Mouse (Mus musculus) liver, embryonic 15.5 days (tissue): ENCODE measurements around the gene Mfsd4b1. TPM values are rescaled to one million over a fixed set of nuclear protein-coding genes. Genes with fewer than 3 reads are reported as not detected.
"Not testable (repeated sequence)": the region's sequence is repeated elsewhere in the genome, so short reads cannot be mapped to it uniquely, and the experiment has no call there.

Experiments used
- ATAC-seq: fragments of 200-750 bp; cut with Nextera tagmentation; 2 replicates; pipeline ENCODE4 v1.8.0; 2017; ENCODE audit warnings: moderate number of reproducible peaks, mild to moderate bottlenecking, moderate library complexity; ENCODE audit not compliant: insufficient read depth
- H3K27ac ChIP-seq: fragments of 300-500 bp; sonication (generic); replicated peaks from 2 replicates; pipeline ENCODE4 v1.5.1; 2015; ENCODE audit warnings: mild to moderate bottlenecking, inconsistent platforms
- H3K27me3 ChIP-seq: fragments of 300-500 bp; sonication (generic); 2 replicates; pipeline ENCODE4 v1.6.1; 2015; ENCODE audit warnings: mild to moderate bottlenecking, inconsistent platforms
- H3K36me3 ChIP-seq: fragments of 300-500 bp; sonication (generic); replicated peaks from 2 replicates; pipeline ENCODE4 v1.6.1; 2015; ENCODE audit warnings: moderate library complexity, mild to moderate bottlenecking, inconsistent platforms
- H3K4me1 ChIP-seq: fragments of 300-500 bp; sonication (generic); replicated peaks from 2 replicates; pipeline ENCODE4 v1.6.1; 2015; ENCODE audit warnings: inconsistent platforms
- H3K4me2 ChIP-seq: fragments of 300-500 bp; sonication (generic); 2 replicates; pipeline ENCODE4 v1.6.1; 2015; ENCODE audit warnings: moderate library complexity, mild to moderate bottlenecking, inconsistent platforms
- H3K4me3 ChIP-seq: fragments of 300-500 bp; sonication (generic); replicated peaks from 2 replicates; pipeline ENCODE4 v1.5.1; 2015; ENCODE audit warnings: mild to moderate bottlenecking, inconsistent platforms
- H3K9ac ChIP-seq: fragments of 300-500 bp; sonication (generic); 2 replicates; pipeline ENCODE4 v1.6.1; 2015; ENCODE audit warnings: moderate library complexity, mild to moderate bottlenecking, inconsistent platforms
- H3K9me3 ChIP-seq: fragments of 300-500 bp; sonication (generic); replicated peaks from 2 replicates; pipeline ENCODE4 v1.6.1; 2016; ENCODE audit warnings: inconsistent platforms
- WGBS: fragments of 180-500 bp; shearing (Covaris S2); methylation state at CpG from one replicate; pipeline ENCODE4 v1.1.7; 2015; ENCODE audit warnings: mixed read lengths; ENCODE audit not compliant: insufficient replicate concordance; 5-methylcytosine and 5-hydroxymethylcytosine counted together
- polyA plus RNA-seq: library from polyadenylated mRNA; unstranded; fragments of >200 nt; fragmentation: Nextera tagmentation; extraction: Ambion mirVana; gene quantifications from 2 replicates; pipeline ENCODE4 v1.2.1, GENCODE M21; 2015

Gene Mfsd4b1
- polyA plus RNA-seq, 1 experiment from 2014 or later = 0.54 TPM

DNA sequence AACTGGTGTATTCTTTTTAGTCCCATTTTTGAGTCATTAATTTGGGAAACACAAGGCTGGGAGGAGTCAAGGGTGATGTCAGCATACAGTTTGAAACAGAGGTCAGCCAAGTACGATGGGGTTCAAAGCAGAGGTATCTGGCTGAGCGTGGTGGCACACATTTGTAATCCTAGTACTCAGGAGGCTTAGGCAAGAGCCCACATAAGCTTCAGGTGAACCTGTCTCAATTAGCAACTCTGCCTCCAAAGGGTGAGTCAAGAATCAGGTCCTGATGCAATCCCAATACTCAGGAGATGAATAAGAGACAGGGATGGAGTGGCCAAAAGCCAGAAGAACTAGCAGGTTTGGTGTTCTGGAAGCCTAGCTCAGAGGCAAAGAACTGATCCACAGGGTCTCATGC lies 7.8 kb upstream of the Mfsd4b1 start:
- no peak overlapping the region for H3K27ac ChIP-seq
- no peaks in the 10 kb centered on the region for H3K27me3 ChIP-seq
- ATAC-seq = no peak
- no peak overlapping the region for H3K4me3 ChIP-seq
- peaks cover 42% of the 10 kb centered on the region for H3K36me3 ChIP-seq
- H3K4me2 ChIP-seq = no peak overlapping the region
- H3K9ac ChIP-seq = no peak overlapping the region
- H3K9me3 ChIP-seq = no peaks in the 10 kb centered on the region
- WGBS = 76% methylated on average over 2 of the region's 2 CpGs
- H3K4me1 ChIP-seq = no peaks in the 10 kb centered on the region

DNA sequence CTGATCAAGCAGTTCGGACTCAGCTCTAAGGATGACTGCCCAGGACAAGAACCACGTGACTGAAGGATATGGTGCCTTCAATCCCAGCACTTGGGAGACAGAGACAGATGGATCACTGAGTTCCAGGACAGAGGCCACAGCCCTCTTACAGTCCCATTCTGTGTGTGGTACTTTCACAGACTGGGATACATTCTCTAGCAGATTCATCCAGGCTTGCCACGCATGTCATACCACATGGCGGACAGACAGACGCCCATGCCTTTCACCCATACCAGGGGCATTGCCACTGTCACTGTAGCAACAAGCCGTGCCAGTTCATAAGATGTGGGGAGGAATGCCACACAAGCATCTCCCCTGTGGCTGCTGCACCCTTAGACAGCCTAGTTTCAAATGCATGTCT lies 5.6 kb upstream of the Mfsd4b1 start:
- Histone ChIP-seq H3K36me3 (peaks cover 21% of the 10 kb centered on the region), H3K27ac (no peak overlapping the region), H3K27me3 (no peaks in the 10 kb centered on the region; the same call in 1 of the 2 replicates), H3K4me1 (no peaks in the 10 kb centered on the region), H3K9ac (no peak overlapping the region), H3K4me3 (no peak overlapping the region), H3K4me2 (no peak overlapping the region), H3K9me3 (no peaks in the 10 kb centered on the region)
- ATAC-seq = no peak
- WGBS = 83% methylated on average over 6 of the region's 6 CpGs

DNA sequence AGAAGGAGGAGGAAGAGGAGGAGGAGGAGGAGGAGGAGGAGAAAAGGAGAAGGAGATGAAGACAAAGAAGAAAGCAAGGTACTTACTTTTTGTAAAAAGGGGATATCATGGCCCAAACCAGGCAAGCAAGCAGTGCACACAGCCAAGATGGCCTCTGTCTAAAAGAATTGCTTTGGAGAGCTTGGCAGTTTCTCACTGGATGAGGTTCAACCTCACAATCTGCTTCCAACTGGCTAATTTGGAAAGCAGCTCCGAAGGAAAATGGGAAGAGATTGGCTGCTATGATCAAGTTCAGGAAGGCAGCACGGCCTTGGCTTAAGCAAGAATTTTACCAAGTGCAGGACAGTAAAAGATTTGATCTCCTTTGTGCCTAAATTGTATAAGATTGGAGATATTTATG lies 4.5 kb upstream of the Mfsd4b1 start:
- no peak overlapping the region for H3K4me3 ChIP-seq
- H3K36me3 ChIP-seq = peaks cover 10% of the 10 kb centered on the region
- no peak overlapping the region for H3K9ac ChIP-seq
- 75% methylated on average over 2 of the region's 2 CpGs for WGBS
- no peak overlapping the region for H3K4me2 ChIP-seq
- H3K4me1 ChIP-seq = peaks cover 10% of the 10 kb centered on the region
- H3K9me3 ChIP-seq = no peaks in the 10 kb centered on the region
- H3K27ac ChIP-seq = no peak overlapping the region
- H3K27me3 ChIP-seq = peaks cover 11% of the 10 kb centered on the region
- no peak for ATAC-seq

DNA sequence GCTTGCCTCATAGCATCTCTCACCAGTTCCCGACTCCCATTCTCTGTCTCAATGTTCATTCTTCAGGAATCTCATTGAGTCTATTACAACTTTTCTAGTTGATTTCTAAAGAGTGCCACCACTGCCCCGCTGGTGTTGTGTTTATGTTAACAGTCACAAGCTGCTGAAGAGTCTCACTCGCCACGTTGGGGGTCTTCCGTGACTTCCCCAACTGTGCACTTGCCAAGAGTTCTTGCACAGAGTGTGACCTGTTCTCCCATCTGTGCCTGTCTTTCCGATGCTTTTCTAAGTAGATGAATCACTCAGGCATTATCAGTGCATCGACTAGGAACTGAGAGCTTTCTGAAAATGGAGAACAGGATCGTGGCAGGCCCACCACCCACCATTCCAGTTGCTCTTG lies 3.0 kb upstream of the Mfsd4b1 start:
- 72% methylated on average over 8 of the region's 8 CpGs for WGBS
- H3K9ac ChIP-seq = no peak overlapping the region
- no peaks in the 10 kb centered on the region for H3K36me3 ChIP-seq
- no peak for ATAC-seq
- no peaks in the 10 kb centered on the region for H3K9me3 ChIP-seq
- peaks cover 13% of the 10 kb centered on the region for H3K4me1 ChIP-seq
- no peak overlapping the region for H3K27ac ChIP-seq
- H3K4me2 ChIP-seq = no peak overlapping the region
- H3K4me3 ChIP-seq = no peak overlapping the region
- H3K27me3 ChIP-seq = peaks cover 25% of the 10 kb centered on the region

DNA sequence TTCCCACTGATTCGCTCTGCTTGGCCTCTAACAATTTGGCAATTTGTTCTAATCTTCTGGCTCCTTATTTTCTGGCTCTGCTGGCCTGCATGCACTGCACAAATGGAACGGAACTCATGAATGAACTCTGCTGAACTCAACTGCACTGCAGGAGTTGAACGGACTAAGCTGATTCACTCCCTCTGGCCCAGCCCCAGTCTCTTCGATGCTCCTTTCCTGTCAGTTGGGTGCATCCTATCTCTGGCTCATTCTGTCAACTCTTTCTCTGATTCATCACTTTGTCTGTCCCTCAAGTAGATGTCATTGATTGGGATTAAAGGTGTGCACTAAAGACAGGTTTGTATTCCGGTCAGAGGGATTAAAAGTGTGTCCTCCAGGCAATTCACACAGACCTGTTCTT lies 1.5 kb upstream of the Mfsd4b1 start:
- no peaks in the 10 kb centered on the region for H3K9me3 ChIP-seq

GRCm38 (mm10) chr10:40025560-40025959 lies 492 bp upstream of the Mfsd4b1 start:
- Histone ChIP-seq H3K4me2 (peak overlapping the region; percentile 78), H3K27ac (no peak overlapping the region), H3K4me1 (peaks cover 13% of the 10 kb centered on the region), H3K27me3 (peaks cover 40% of the 10 kb centered on the region), H3K4me3 (peak overlapping the region; percentile 57), H3K36me3 (no peaks in the 10 kb centered on the region), H3K9me3 (no peaks in the 10 kb centered on the region), H3K9ac (no peak overlapping the region)
- WGBS = 61% methylated on average over 8 of the region's 8 CpGs
- no peak for ATAC-seq

More for the DNA sequence above, 1.5 kb upstream of the Mfsd4b1 start:
- no peak overlapping the region for H3K27ac ChIP-seq
- no peak overlapping the region for H3K4me3 ChIP-seq
- peaks cover 34% of the 10 kb centered on the region for H3K27me3 ChIP-seq
- H3K4me2 ChIP-seq = no peak overlapping the region
- H3K4me1 ChIP-seq = peaks cover 13% of the 10 kb centered on the region
- no peak overlapping the region for H3K9ac ChIP-seq
- 76% methylated on average over 5 of the region's 5 CpGs for WGBS
- H3K36me3 ChIP-seq = no peaks in the 10 kb centered on the region
- ATAC-seq = no peak

DNA sequence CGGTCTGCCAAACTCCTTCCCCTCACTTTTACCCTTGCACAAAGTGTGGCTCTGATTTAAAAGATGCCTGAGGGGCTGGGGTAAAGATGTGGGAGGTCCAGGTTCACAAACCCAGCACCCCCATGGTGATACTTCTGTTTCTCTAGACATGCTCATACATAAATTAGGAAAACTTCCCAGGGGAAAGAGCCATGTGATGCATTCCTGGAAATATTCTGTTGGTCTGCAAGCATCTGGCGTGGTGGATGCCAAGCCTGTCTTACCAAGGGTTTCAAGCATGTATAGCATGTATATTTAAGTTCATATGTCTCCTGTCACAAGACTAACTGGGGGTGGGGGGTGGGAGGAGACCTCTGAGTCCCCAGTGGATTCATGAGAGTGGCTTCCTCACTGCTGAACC lies 4.7 kb downstream of the Mfsd4b1 start:
- no peaks in the 10 kb centered on the region for H3K36me3 ChIP-seq
- H3K4me2 ChIP-seq = no peak overlapping the region
- no peaks in the 10 kb centered on the region for H3K9me3 ChIP-seq
- no peak overlapping the region for H3K9ac ChIP-seq
- peaks cover 11% of the 10 kb centered on the region for H3K4me1 ChIP-seq
- no peak overlapping the region for H3K4me3 ChIP-seq
- peaks cover 49% of the 10 kb centered on the region for H3K27me3 ChIP-seq
- WGBS = 44% methylated on average over 2 of the region's 2 CpGs
- H3K27ac ChIP-seq = no peak overlapping the region
- ATAC-seq = no peak

GRCm38 (mm10) chr10:40019492-40019891 lies 5.6 kb downstream of the Mfsd4b1 start:
- Histone ChIP-seq H3K4me1 (0 out of 2 replicates have a peak, but pooled peaks cover 2% of the 10 kb centered on the region), H3K4me3 (no peak overlapping the region), H3K27ac (no peak overlapping the region), H3K27me3 (peaks cover 40% of the 10 kb centered on the region), H3K36me3 (no peaks in the 10 kb centered on the region), H3K9me3 (no peaks in the 10 kb centered on the region), H3K9ac (no peak overlapping the region), H3K4me2 (no peak overlapping the region)
- ATAC-seq = no peak
- 50% methylated on average over 3 of the region's 3 CpGs for WGBS

- no peak for ATAC-seq
- Histone ChIP-seq H3K4me3 (no peak overlapping the region), H3K4me1 (no peaks in the 10 kb centered on the region), H3K9me3 (no peaks in the 10 kb centered on the region), H3K36me3 (no peaks in the 10 kb centered on the region), H3K27me3 (peaks cover 30% of the 10 kb centered on the region), H3K27ac (no peak overlapping the region), H3K9ac (no peak overlapping the region), H3K4me2 (no peak overlapping the region)
- 65% methylated on average over 5 of the region's 5 CpGs for WGBS
Observed at GRCm38 (mm10) chr10:40018261-40018860, 6.7 kb downstream of the Mfsd4b1 start.

DNA sequence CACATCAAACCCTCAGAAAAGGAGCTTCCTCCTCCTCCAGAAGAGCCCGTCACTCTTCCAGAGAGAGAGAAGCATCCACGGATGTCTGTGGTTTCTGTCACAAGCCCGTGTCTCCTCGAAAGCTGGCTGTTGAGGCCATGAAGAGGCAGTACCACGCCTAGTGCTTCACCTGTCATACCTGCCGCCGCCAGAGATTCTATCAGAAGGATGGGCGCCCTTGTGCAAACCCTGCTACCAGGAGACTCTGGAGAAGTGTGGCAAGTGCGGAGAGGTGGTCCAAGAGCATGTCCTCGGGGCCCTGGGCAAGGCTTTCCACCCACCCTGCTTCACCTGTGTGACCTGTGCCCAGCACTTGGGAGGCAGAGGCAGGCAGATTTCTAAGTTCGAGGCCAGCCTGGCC lies 15.5 kb downstream of the Mfsd4b1 start:
- Histone ChIP-seq H3K4me2 (no peak overlapping the region), H3K4me1 (no peaks in the 10 kb centered on the region), H3K27ac (no peak overlapping the region), H3K27me3 (no peaks in the 10 kb centered on the region), H3K4me3 (no peak overlapping the region), H3K36me3 (no peaks in the 10 kb centered on the region), H3K9me3 (no peaks in the 10 kb centered on the region), H3K9ac (no peak overlapping the region)
- WGBS = 59% methylated on average over 11 of the region's 11 CpGs
- no peak for ATAC-seq

DNA sequence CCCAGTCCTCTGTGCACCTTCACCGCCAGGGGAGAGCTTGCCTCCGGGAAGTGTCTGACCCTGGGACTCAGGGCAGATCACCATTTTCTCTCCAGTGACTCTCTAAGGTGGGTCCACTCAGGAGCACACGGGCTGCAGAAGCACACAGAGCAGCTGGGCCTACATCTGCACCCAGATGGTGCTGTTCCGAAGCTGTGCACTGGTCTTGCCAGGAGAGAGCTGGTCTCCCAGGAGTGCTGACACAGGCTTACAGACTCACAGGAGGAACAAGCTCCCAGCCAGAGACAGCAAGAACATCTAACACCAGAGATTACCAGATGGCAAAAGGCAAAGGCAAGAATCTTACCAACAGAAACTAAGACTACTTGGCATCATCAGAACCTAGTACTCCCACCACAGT lies 16.2 kb downstream of the Mfsd4b1 start:
- not testable (repeated sequence) for ATAC-seq, H3K4me2 ChIP-seq, H3K9ac ChIP-seq, H3K4me1 ChIP-seq, H3K9me3 ChIP-seq, H3K27me3 ChIP-seq, H3K27ac ChIP-seq, H3K4me3 ChIP-seq, H3K36me3 ChIP-seq
- 55% methylated on average over 4 of the region's 4 CpGs for WGBS

DNA sequence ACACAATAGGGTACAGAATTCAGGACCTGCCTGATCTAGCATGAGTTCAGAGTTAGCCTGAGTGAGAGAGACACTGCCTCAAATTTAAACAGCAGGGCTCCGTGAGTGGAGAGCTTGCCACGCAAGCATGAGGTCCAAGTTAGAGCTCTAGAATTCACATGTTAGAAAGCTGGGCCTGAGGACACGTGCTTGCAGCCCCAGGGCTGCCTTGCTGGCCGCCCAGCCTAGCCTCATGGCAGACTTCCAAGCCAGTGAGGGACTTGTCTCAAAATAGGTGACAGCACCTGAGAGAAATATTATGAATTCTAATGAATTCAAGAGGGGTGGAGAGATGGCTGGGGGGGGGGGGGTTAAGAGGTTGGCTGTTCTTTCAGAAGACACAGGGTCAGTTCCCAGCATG lies 17.1 kb downstream of the Mfsd4b1 start:
- H3K4me3 ChIP-seq = no peak overlapping the region
- H3K9ac ChIP-seq = no peak overlapping the region
- ATAC-seq = no peak
- no peak overlapping the region for H3K4me2 ChIP-seq
- H3K27me3 ChIP-seq = no peaks in the 10 kb centered on the region
- no peaks in the 10 kb centered on the region for H3K36me3 ChIP-seq
- WGBS = 64% methylated on average over 4 of the region's 4 CpGs
- H3K27ac ChIP-seq = no peak overlapping the region
- no peaks in the 10 kb centered on the region for H3K4me1 ChIP-seq
- H3K9me3 ChIP-seq = no peaks in the 10 kb centered on the region
